Mouse (Mus musculus): ENCODE results near the gene Pcyox1. TPM values are rescaled to one million over a fixed set of nuclear protein-coding genes. Genes with fewer than 3 reads are reported as not detected.
"Not testable (repeated sequence)": the region's sequence is repeated elsewhere in the genome, so short reads cannot be mapped to it uniquely, and the experiment has no call there.

The Pcyox1 gene
- total RNA-seq, 2 experiments from 2014 or later = 111 to 113 TPM

DNA sequence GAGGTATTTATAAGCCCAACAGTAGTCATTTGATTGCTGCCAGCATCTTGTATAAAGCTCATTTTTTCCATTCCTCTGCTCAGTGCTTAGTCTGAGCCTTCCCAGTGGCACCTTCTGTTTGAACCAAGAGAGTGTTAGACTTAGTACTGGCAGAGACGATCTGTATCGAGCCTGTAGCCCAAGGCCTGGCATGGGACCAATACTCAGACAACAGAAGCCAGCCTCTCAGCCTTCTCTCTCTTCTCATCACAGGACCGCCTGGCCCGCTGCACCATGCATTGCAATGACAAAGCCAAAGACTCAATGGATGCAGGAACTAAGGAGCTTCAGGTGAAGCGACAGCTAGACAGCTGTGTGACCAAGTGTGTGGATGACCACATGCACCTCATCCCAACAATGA, 28.5 kb downstream of the Pcyox1 start:
- no peak for DNase-seq (ENCODE audit: low spot score in 2 of 2)

DNA sequence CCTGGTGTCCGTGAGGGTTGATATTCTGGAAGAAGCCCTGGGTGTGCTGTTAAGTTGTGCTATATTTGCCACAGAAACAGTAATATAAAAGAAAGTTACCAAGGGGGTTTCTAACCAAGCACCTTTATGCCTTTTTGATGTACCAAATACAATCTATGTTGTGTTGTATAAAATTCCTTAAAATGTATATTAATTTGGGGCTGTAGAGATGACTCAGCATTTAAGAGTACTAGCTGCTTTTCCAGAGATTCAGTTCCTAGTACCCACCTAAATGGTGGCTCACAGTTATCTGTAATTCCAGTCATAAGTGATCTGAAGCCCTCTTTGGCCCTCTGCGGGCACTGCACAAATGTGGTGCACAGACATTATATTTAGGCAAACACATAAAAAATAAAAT, 30.1 kb downstream of the Pcyox1 start:
- no peak for DNase-seq (ENCODE audit: low spot score in 2 of 2)

GRCm38 (mm10) chr6:86366125-86366852, 30.7 kb downstream of the Pcyox1 start:
- DNase-seq (ENCODE audit: low spot score in 2 of 2) = peak in 1 of 2 experiments; percentile 39

- DNase-seq (ENCODE audit: low spot score in 2 of 2) = peak; percentile 85 to 94
Measured at GRCm38 (mm10) chr6:86365371-86366124, 31.4 kb downstream of the Pcyox1 start, which contains the start of gene Fam136a. Fam136a (plus strand) TSS chr6:86365646.

DNA sequence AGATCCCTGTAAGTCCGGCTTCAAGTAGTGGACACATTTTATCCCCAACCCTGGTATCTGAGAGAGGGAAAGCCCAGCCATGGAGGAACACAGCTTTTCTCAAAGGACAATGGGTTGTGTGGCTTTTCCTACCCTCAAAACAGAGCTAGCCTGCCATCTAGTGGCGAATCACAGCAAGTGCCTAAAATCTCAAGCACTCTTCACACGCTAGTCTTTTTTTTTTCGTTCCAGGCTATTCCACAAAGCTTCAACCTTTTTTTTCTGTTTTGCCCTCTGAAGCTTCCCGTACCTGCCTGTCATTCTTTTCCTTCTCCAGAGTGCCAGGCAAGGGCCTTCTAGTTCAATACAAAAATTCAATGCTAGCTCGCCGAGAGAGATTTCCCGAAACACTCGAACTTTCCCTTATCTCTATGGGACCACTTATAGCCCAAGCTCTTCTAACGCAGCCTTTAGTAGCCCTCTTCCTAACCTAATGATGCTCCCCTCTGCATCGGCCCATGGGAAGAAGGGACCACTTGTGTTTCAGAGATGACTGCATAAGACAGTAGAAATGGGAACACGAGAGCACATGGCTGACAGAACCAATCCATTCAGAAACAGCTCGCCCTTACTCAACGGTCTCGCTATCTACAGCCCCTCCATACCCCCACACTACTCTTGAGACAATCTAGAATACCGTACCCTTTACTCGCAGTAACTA, 32.4 kb downstream of the Pcyox1 start:
- DNase-seq (ENCODE audit: low spot score in 2 of 2) = peak; percentile 68 to 88

- no peak for DNase-seq (ENCODE audit: low spot score in 2 of 2)
Measured at GRCm38 (mm10) chr6:86361373-86361772, 35.6 kb downstream of the Pcyox1 start.

DNA sequence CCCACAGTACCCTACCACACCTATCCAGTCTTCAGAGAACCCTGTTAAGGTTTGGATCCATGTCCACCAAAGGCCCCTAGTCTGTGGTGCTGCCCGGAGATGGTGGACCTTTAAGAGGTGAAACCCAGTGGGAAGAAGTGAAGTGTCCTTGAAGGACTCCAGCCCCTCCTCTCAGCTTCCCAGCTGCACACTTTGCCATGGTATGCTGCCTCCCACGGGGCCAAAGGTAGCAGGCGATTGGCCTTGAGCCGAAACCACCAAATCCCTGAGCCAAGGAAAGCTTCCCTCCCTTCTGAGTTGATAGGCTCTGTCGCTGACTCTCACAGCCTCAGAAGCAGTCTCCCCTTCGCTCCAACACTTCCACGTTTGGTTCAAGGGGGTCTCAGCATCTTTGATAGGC, 36.3 kb downstream of the Pcyox1 start:
- no peak for DNase-seq (ENCODE audit: low spot score in 2 of 2)

DNA sequence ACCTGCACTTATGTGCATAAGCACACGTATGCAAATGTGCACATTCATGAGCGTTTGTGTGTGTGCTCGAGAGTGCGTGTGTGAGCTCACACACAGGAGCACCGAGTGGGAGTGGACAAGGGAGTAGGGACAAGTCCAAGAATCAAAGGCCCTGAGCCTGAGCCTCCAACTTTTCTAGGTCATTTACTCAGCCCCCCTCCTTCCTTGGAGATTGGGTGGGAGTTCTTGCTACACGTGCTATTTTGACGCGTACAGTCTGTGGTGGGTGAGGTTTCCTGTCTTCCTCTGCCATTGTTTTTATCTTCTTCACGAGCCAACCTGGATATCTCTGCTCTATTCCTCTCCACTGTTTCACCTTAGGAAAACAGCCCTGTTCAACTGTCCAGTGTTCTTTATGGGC, 40.0 kb downstream of the Pcyox1 start:
- no peak for DNase-seq (ENCODE audit: low spot score in 2 of 2)

GRCm38 (mm10) chr6:86354948-86355347, 42.0 kb downstream of the Pcyox1 start:
- DNase-seq (ENCODE audit: low spot score in 2 of 2) = no peak

GRCm38 (mm10) chr6:86349257-86349656, 47.7 kb downstream of the Pcyox1 start:
- DNase-seq (ENCODE audit: low spot score in 2 of 2) = peak in 1 of 2 experiments; percentile 68

- DNase-seq (ENCODE audit: low spot score in 2 of 2) = no peak
Measured at GRCm38 (mm10) chr6:86346063-86346462, 50.9 kb downstream of the Pcyox1 start.

- DNase-seq (ENCODE audit: low spot score in 2 of 2) = peak in 1 of 2 experiments; percentile 44
Measured at GRCm38 (mm10) chr6:86343656-86344055, 53.3 kb downstream of the Pcyox1 start.

DNA sequence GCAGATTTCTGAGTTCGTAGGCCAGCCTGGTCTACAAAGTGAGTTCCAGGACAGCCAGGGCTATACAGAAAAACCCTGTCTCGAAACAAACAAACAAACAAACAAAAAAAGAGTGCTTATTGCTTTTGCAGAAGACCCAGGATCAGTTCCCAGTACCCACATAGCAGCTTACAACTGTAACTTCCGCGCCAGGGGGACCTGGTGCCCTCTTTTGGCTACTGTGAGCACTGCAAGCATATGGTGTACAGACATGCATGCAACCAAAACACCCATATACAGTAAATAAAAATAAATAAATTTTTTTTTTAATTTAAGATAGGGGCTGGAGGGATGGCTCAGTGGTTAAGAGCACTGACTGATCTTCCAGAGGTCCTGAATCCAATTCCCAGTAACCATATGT, 60.6 kb downstream of the Pcyox1 start:
- not testable (repeated sequence) for DNase-seq (ENCODE audit: low spot score in 2 of 2)

Other genes with a start within 250 kb of the Pcyox1 start
- gene Tgfa, start 201.9 kb downstream of the Pcyox1 start, total RNA-seq (2021) = 10 to 100 TPM; 25.3 to 25.4 TPM
- 10 to 100 TPM; 29.2 to 31.6 TPM for gene Fam136a, start 31.5 kb downstream of the Pcyox1 start, total RNA-seq (2021)
- 10 to 100 TPM; 55.5 to 74.0 TPM for gene Snrpg, start 25.9 kb downstream of the Pcyox1 start, total RNA-seq (2021)
- gene Tia1, start 7.1 kb upstream of the Pcyox1 start, total RNA-seq (2021) = 100 to 1,000 TPM; 114 to 120 TPM
- gene Gm44790, start 29.5 kb upstream of the Pcyox1 start, total RNA-seq (2021) = 1 to 10 TPM in 1 of 2 experiments, under 1 TPM in 1; 0.84 to 2.8 TPM
- gene C87436, start 41.2 kb upstream of the Pcyox1 start, total RNA-seq (2021) = 10 to 100 TPM; 17.5 to 17.8 TPM
- 100 to 1,000 TPM; 197 to 204 TPM for gene Pcbp1, start 129.2 kb upstream of the Pcyox1 start, total RNA-seq (2021)
- gene Asprv1, start 231.0 kb upstream of the Pcyox1 start, total RNA-seq (2021) = 1 to 10 TPM; 1.2 to 1.8 TPM

All from layer of hippocampus, adult 18-20 months (tissue).